Mouse (Mus musculus): ENCODE data around the gene Fxn. TPM values are rescaled to one million over a fixed set of nuclear protein-coding genes. Genes with fewer than 3 reads are reported as not detected.
A peak's percentile ranks its signal among the peaks of the same experiment; 100 is the strongest.

Fxn gene
- total RNA-seq, 2 experiments from 2014 or later, result 7.9 to 8.1 TPM

- peak; percentile 62 to 69 for DNase-seq
These were observed 20.8 kb upstream of the Fxn start for GRCm38 (mm10) chr19:24300994-24301767.

- DNase-seq, result no peak
These were observed 13.1 kb upstream of the Fxn start for GRCm38 (mm10) chr19:24293537-24293936.

- DNase-seq, result no peak
These were observed 3.8 kb upstream of the Fxn start for GRCm38 (mm10) chr19:24284187-24284586.

- DNase-seq, result no peak
These were observed 1.0 kb upstream of the Fxn start for GRCm38 (mm10) chr19:24281288-24281980.

GRCm38 (mm10) chr19:24279706-24280600 is 452 bp downstream of the Fxn start:
- peak; percentile 75 to 78 for DNase-seq

- no peak for DNase-seq
These were observed 1.5 kb downstream of the Fxn start for GRCm38 (mm10) chr19:24278859-24279258.

- no peak for DNase-seq
These were observed 6.1 kb downstream of the Fxn start for GRCm38 (mm10) chr19:24274281-24274680.

GRCm38 (mm10) chr19:24271746-24272426 is 8.5 kb downstream of the Fxn start:
- DNase-seq, result peak; percentile 70 to 83

GRCm38 (mm10) chr19:24271326-24271725 is 9.1 kb downstream of the Fxn start:
- DNase-seq, result no peak

GRCm38 (mm10) chr19:24268531-24268930 is 11.9 kb downstream of the Fxn start:
- no peak for DNase-seq

GRCm38 (mm10) chr19:24266046-24266830 is 14.2 kb downstream of the Fxn start:
- no peak for DNase-seq

- DNase-seq, result peak; percentile 62 to 75
These were observed 15.4 kb downstream of the Fxn start for GRCm38 (mm10) chr19:24264991-24265390.

- no peak for DNase-seq
These were observed 17.7 kb downstream of the Fxn start for GRCm38 (mm10) chr19:24262736-24263135.

GRCm38 (mm10) chr19:24259390-24260351 is 20.7 kb downstream of the Fxn start:
- DNase-seq, result no peak

GRCm38 (mm10) chr19:24258368-24258767 is 22.0 kb downstream of the Fxn start:
- DNase-seq, result no peak

- no peak for DNase-seq
These were observed 22.4 kb downstream of the Fxn start for GRCm38 (mm10) chr19:24257962-24258361.

- DNase-seq, result no peak
These were observed 26.6 kb downstream of the Fxn start for GRCm38 (mm10) chr19:24253657-24254260.

GRCm38 (mm10) chr19:24251869-24252268 is 28.5 kb downstream of the Fxn start:
- DNase-seq, result no peak

- no peak for DNase-seq
These were observed 37.1 kb downstream of the Fxn start for GRCm38 (mm10) chr19:24243340-24243739.
